Mouse (Mus musculus): ENCODE results near the gene Sycp2.

DNA sequence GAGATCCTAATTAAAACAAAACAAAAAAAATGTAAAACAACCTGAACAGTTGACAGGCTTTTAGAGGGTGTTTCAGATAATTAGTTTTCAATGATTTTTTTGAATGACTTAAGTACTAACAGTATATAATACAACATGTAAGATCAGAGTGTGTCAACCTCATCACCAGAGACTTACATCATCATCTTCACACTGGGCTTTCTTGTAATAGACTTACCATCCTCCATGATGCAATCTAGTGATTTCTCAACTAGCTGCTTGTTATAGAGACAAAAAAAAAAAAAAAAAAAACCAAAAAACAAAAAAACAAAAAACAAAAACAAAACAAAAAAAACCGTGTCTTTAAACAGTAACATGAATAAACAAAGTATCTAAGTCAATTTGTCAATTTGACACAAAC is 1.5 kb upstream of the Sycp2 start:
- no peak for TF ChIP-seq CTCF (IDR thresholded peaks at IDR 0.05; ENCODE audit: low read depth)
- TF ChIP-seq EP300 (IDR thresholded peaks at IDR 0.05; ENCODE audit: low read depth): no peak
